Mouse (Mus musculus): ENCODE data around the gene Gm43518. TPM values are rescaled to one million over a fixed set of nuclear protein-coding genes. Genes with fewer than 3 reads are reported as not detected.

The Gm43518 gene
- polyA plus RNA-seq, 1 experiment from 2014 or later = 0.67 TPM

DNA sequence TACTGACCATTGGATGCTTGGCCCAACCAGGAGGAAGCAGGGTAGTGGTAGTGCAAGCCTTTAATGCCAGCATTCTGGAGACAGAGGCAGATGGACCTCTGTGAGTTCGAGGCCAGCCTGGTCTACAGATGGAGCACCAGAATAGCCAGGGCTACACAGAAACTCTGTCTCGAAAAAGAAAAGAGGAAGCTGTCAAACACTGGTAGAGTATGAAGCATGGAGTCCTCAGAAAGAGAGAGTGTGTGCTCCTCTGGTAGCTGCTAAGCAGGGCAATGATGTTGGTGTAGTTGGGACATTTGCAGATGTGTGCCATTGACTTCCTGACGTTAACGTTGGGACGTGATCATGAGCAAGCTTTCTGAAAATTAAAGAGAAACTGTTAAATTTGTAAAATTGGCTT is 11.3 kb downstream of the Gm43518 start:
- Histone ChIP-seq H3K36me3 (replicated peaks; ENCODE audit: insufficient read depth, low read length) (no peaks in the 10 kb centered on the region), H3K27me3 (ENCODE audit: insufficient read depth, low read length) (no peaks in the 10 kb centered on the region), H3K4me3 (ENCODE audit: low read depth, low read length) (no peak overlapping the region), H3K4me1 (ENCODE audit: insufficient read depth) (no peaks in the 10 kb centered on the region), H3K4me2 (ENCODE audit: low read depth, low read length) (no peak overlapping the region), H3K9me3 (ENCODE audit: low read length) (no peaks in the 10 kb centered on the region), H3K27ac (ENCODE audit: low read depth) (no peak overlapping the region), H3K9ac (replicated peaks) (no peak overlapping the region)
- no peak for DNase-seq
- WGBS (ENCODE audit: insufficient replicate concordance) = 49% methylated on average over 5 of the region's 5 CpGs
- ATAC-seq = no peak
- TF ChIP-seq EP300 (IDR thresholded peaks at IDR 0.05; ENCODE audit: low read depth) = no peak
- no peak for TF ChIP-seq CTCF (IDR thresholded peaks at IDR 0.05; ENCODE audit: low read depth)

DNA sequence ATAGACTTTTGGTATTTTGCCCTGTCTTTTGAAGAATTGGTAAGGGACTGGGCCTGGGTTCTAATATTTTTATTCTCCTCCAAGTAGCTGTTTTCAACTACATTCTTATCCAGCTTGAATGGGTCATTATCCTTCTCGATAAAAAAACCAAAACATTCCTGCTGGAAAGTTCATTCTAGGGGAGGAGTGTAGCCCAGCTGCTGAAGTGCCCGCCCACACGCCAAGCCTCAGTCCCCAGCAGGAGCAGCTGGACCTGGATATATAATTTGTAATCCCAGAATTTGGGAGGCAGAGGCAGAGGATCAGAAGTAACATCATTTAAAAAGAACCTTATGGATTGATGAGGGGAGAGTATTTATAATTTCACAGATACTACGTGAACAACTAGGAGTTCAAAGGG is 19.3 kb downstream of the Gm43518 start:
- no peaks in the 10 kb centered on the region for H3K27me3 ChIP-seq (ENCODE audit: insufficient read depth, low read length)
- TF ChIP-seq CTCF (IDR thresholded peaks at IDR 0.05; ENCODE audit: low read depth) = no peak
- no peak for TF ChIP-seq EP300 (IDR thresholded peaks at IDR 0.05; ENCODE audit: low read depth)
- no peak overlapping the region for H3K4me3 ChIP-seq (ENCODE audit: low read depth, low read length)
- H3K9ac ChIP-seq (replicated peaks) = no peak overlapping the region
- no peak overlapping the region for H3K27ac ChIP-seq (ENCODE audit: low read depth)
- no peaks in the 10 kb centered on the region for H3K9me3 ChIP-seq (ENCODE audit: low read length)
- DNase-seq (no peak), ATAC-seq (no peak)
- 70% methylated on average over 4 of the region's 4 CpGs for WGBS (ENCODE audit: insufficient replicate concordance)
- no peaks in the 10 kb centered on the region for H3K4me1 ChIP-seq (ENCODE audit: insufficient read depth)
- H3K4me2 ChIP-seq (ENCODE audit: low read depth, low read length) = no peak overlapping the region
- no peaks in the 10 kb centered on the region for H3K36me3 ChIP-seq (replicated peaks; ENCODE audit: insufficient read depth, low read length)

DNA sequence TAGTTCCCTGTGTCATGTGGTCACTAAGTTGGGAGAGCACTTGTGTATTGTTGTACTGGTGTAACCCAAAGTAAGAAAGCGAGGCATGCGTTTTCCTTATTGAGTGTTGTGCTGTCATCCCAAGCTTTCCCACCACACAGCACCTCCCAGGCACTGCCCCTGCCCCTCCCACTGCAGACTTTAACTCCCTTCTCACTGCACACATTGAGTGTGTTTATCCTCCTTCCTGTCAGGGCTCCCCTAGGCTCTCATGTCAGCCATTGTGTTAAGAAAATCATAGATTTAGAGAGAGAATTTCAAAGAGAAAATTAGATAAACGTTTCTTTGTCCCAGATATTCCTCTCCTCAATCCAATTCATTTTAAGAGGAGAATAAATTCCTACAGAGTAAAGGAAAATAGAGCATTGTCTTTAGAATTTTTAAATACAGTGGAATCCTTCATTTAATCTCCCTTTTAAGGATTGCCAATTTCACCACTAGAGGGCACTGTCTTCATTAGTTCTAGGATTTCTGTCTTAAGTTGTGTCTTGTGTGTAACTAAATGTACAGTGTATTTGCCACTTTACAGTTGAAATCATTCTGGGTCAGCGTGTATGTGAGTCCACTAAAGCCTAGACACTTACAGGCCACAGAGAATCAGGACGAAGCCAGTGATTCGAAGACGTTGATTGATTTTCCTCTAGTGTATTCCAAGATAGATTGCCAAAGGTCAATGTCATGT is 20.0 kb downstream of the Gm43518 start:
- H3K27me3 ChIP-seq (ENCODE audit: insufficient read depth, low read length) = no peaks in the 10 kb centered on the region
- WGBS (ENCODE audit: insufficient replicate concordance) = 46% methylated on average over 7 of the region's 7 CpGs
- TF ChIP-seq CTCF (IDR thresholded peaks at IDR 0.05; ENCODE audit: low read depth) = peak; percentile 80
- TF ChIP-seq EP300 (IDR thresholded peaks at IDR 0.05; ENCODE audit: low read depth) = no peak
- H3K27ac ChIP-seq (ENCODE audit: low read depth) = no peak overlapping the region
- no peak overlapping the region for H3K4me3 ChIP-seq (ENCODE audit: low read depth, low read length)
- no peaks in the 10 kb centered on the region for H3K4me1 ChIP-seq (ENCODE audit: insufficient read depth)
- ATAC-seq (no peak), DNase-seq (no peak)
- no peaks in the 10 kb centered on the region for H3K9me3 ChIP-seq (ENCODE audit: low read length)
- no peaks in the 10 kb centered on the region for H3K36me3 ChIP-seq (replicated peaks; ENCODE audit: insufficient read depth, low read length)
- H3K4me2 ChIP-seq (ENCODE audit: low read depth, low read length) = no peak overlapping the region
- no peak overlapping the region for H3K9ac ChIP-seq (replicated peaks)

DNA sequence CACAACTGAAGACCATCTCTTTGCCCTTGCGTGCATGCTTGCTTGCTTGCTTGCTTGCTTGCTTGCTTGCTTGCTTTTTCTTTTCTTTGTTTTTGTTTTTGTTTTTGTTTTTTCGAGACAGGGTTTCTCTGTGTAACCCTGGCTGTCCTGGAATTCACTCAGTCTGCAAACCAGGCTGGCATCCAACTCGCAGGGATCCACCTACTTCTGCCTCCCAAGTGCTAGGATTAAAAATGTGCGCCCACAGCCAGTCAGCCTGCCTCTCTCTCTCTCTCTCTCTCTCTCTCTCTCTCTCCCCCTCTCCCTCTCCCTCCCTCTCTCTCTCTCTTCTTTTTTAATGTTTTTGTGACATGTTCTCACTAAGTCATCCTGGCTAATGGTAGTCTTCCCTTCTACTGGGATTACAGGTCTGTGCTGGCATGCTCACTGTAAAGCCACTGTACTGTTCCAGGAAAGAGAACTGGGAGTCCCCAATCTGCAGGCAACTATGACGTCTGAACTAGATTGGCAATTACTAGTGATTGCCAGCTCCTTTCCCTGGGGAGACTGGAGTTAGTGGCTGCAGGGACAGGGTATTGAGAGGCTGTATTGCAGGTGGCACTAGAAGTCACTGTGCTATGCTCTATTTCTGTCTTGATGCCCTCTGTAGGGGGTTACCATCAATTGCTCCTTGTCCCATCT is 25.3 kb downstream of the Gm43518 start:
- no peak overlapping the region for H3K4me3 ChIP-seq (ENCODE audit: low read depth, low read length)
- 76% methylated on average over 5 of the region's 5 CpGs for WGBS (ENCODE audit: insufficient replicate concordance)
- ATAC-seq (no peak), DNase-seq (no peak)
- H3K27me3 ChIP-seq (ENCODE audit: insufficient read depth, low read length) = no peaks in the 10 kb centered on the region
- peaks cover 5% of the 10 kb centered on the region; the same call in 1 of the 2 replicates for H3K4me1 ChIP-seq (ENCODE audit: insufficient read depth)
- H3K4me2 ChIP-seq (ENCODE audit: low read depth, low read length) = no peak overlapping the region
- H3K9me3 ChIP-seq (ENCODE audit: low read length) = no peaks in the 10 kb centered on the region
- H3K27ac ChIP-seq (ENCODE audit: low read depth) = no peak overlapping the region
- no peaks in the 10 kb centered on the region for H3K36me3 ChIP-seq (replicated peaks; ENCODE audit: insufficient read depth, low read length)
- no peak overlapping the region for H3K9ac ChIP-seq (replicated peaks)
- TF ChIP-seq CTCF (IDR thresholded peaks at IDR 0.05; ENCODE audit: low read depth) = no peak
- TF ChIP-seq EP300 (IDR thresholded peaks at IDR 0.05; ENCODE audit: low read depth) = no peak

DNA sequence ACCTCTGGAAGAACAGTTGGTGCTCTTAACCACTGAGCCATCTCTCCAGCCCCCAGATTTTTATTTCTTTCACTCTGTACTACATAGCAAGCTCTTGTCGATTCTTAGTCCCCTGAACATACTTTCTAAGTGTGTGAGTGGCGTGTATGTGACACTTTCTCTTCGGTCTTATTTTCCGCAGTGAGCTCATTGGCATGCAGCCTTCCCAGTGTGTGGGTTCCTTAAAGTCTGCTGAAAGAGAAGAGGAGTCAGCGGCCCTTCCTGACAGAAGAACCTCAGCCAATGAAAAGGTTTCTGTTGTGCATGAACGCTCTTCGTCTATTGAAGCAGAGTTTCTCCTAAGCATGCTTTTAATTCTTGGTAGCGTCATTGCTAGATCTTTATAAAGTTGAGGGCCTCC is 30.0 kb downstream of the Gm43518 start:
- Histone ChIP-seq H3K36me3 (replicated peaks; ENCODE audit: insufficient read depth, low read length) (no peaks in the 10 kb centered on the region), H3K27ac (ENCODE audit: low read depth) (no peak overlapping the region), H3K9ac (replicated peaks) (no peak overlapping the region), H3K27me3 (ENCODE audit: insufficient read depth, low read length) (no peaks in the 10 kb centered on the region), H3K4me2 (ENCODE audit: low read depth, low read length) (no peak overlapping the region), H3K4me1 (ENCODE audit: insufficient read depth) (peaks cover 5% of the 10 kb centered on the region; the same call in 1 of the 2 replicates), H3K9me3 (ENCODE audit: low read length) (no peaks in the 10 kb centered on the region), H3K4me3 (ENCODE audit: low read depth, low read length) (no peak overlapping the region)
- DNase-seq (no peak), ATAC-seq (no peak)
- 92% methylated on average over 8 of the region's 8 CpGs for WGBS (ENCODE audit: insufficient replicate concordance)
- TF ChIP-seq CTCF (IDR thresholded peaks at IDR 0.05; ENCODE audit: low read depth) (no peak), EP300 (IDR thresholded peaks at IDR 0.05; ENCODE audit: low read depth) (no peak)

DNA sequence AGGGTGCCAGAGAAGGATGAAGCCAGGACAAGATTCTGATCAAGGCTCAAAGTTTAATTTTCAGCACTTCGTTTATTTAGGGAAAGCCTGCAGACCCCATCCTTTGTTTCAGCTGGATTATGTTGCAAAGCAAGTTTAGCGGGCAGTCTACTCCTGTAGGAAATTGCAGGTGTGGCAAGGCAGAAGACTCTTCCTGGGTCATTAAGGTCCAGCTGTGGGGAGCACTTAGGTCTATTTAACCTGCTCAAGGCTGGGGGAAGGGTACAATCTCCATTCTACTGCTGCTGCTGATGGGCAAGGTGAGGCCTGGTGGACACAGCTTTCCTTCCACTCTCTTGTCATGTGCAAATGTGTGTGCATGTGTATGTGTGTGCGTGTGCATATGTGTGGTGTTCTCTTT is 31.8 kb downstream of the Gm43518 start:
- ATAC-seq (no peak), DNase-seq (no peak)
- WGBS (ENCODE audit: insufficient replicate concordance) = 77% methylated on average over 3 of the region's 3 CpGs
- no peak overlapping the region for H3K27ac ChIP-seq (ENCODE audit: low read depth)
- H3K9ac ChIP-seq (replicated peaks) = no peak overlapping the region
- no peak for TF ChIP-seq CTCF (IDR thresholded peaks at IDR 0.05; ENCODE audit: low read depth)
- TF ChIP-seq EP300 (IDR thresholded peaks at IDR 0.05; ENCODE audit: low read depth) = no peak
- H3K4me3 ChIP-seq (ENCODE audit: low read depth, low read length) = no peak overlapping the region
- peaks cover 5% of the 10 kb centered on the region; the same call in 1 of the 2 replicates for H3K4me1 ChIP-seq (ENCODE audit: insufficient read depth)
- no peaks in the 10 kb centered on the region for H3K9me3 ChIP-seq (ENCODE audit: low read length)
- H3K4me2 ChIP-seq (ENCODE audit: low read depth, low read length) = no peak overlapping the region
- no peaks in the 10 kb centered on the region for H3K36me3 ChIP-seq (replicated peaks; ENCODE audit: insufficient read depth, low read length)
- H3K27me3 ChIP-seq (ENCODE audit: insufficient read depth, low read length) = no peaks in the 10 kb centered on the region
